Mouse (Mus musculus): ENCODE measurements around the gene Psmg4. TPM values are rescaled to one million over a fixed set of nuclear protein-coding genes. Genes with fewer than 3 reads are reported as not detected.

Gene Psmg4
- total RNA-seq (2014; rRNA removed): 36.5 and 99.5 TPM in 2 replicates
- 82.0 and 87.7 TPM in 2 replicates for polyA plus RNA-seq (2015; fragmentation: Nextera tagmentation; extraction: Ambion mirVana)

- TF ChIP-seq CTCF (IDR thresholded peaks at IDR 0.05): no peak
- H3K36me3 ChIP-seq (ENCODE audit: insufficient read depth, low read length): peaks cover 5% of the 10 kb centered on the region
- ATAC-seq (ENCODE audit: low FRiP score): peak; percentile 96
- H3K4me2 ChIP-seq (ENCODE audit: low read depth, low read length, poor library complexity, severe bottlenecking): peak within 1 kb of the TSS; percentile 81
- H3K4me3 ChIP-seq (ENCODE audit: low read depth, low read length): peak within 1 kb of the TSS; percentile 66
- peak within 1 kb of the TSS; percentile 86 for H3K27ac ChIP-seq (ENCODE audit: low read depth, low read length)
- 4% methylated on average over 44 of the region's 44 CpGs for WGBS
- peak within 1 kb of the TSS; percentile 64 for H3K9ac ChIP-seq (replicated peaks; ENCODE audit: low read length, poor library complexity, severe bottlenecking)
- no peaks in the 10 kb centered on the region for H3K9me3 ChIP-seq (ENCODE audit: low read length)
- no peaks in the 10 kb centered on the region for H3K4me1 ChIP-seq (ENCODE audit: insufficient read depth, low read length)
- no peaks in the 10 kb centered on the region for H3K27me3 ChIP-seq (ENCODE audit: insufficient read depth, low read length)
- DNase-seq (ENCODE audit: low spot score): peak; percentile 92
Measured at GRCm38 (mm10) chr13:34162491-34163303, at the start of gene Psmg4. Gene Psmg4 (plus strand): TSS chr13:34162964.

DNA sequence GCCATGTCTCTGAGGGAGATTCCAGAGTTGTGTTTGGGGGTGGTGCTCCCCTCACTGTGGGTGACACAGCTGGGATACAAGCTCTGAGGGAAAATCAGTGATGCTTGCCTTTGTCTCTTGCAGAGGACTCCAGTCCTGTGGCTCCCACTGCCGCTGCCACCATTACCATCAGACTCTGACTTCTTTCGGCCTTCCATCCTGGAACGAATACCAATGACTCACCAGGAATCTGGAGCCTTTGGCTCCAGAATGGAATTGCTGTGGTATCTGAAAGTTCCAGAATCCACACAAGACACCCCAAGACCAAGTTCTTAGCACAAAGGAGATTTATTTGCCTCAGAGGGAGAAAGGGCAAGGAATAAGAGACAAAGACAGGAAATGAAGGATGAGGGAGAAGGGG lies 49.7 kb upstream of the Psmg4 start:
- 68% methylated on average over 3 of the region's 3 CpGs for WGBS
- ATAC-seq (ENCODE audit: low FRiP score) (no peak), DNase-seq (ENCODE audit: low spot score) (no peak)
- H3K4me1 ChIP-seq (ENCODE audit: insufficient read depth, low read length): no peaks in the 10 kb centered on the region
- H3K36me3 ChIP-seq (ENCODE audit: insufficient read depth, low read length): no peaks in the 10 kb centered on the region
- no peak overlapping the region for H3K4me3 ChIP-seq (ENCODE audit: low read depth, low read length)
- H3K9me3 ChIP-seq (ENCODE audit: low read length): no peaks in the 10 kb centered on the region
- H3K27me3 ChIP-seq (ENCODE audit: insufficient read depth, low read length): no peaks in the 10 kb centered on the region
- no peak overlapping the region for H3K27ac ChIP-seq (ENCODE audit: low read depth, low read length)
- no peak overlapping the region for H3K4me2 ChIP-seq (ENCODE audit: low read depth, low read length, poor library complexity, severe bottlenecking)
- no peak overlapping the region for H3K9ac ChIP-seq (replicated peaks; ENCODE audit: low read length, poor library complexity, severe bottlenecking)
- no peak for TF ChIP-seq CTCF (IDR thresholded peaks at IDR 0.05)

DNA sequence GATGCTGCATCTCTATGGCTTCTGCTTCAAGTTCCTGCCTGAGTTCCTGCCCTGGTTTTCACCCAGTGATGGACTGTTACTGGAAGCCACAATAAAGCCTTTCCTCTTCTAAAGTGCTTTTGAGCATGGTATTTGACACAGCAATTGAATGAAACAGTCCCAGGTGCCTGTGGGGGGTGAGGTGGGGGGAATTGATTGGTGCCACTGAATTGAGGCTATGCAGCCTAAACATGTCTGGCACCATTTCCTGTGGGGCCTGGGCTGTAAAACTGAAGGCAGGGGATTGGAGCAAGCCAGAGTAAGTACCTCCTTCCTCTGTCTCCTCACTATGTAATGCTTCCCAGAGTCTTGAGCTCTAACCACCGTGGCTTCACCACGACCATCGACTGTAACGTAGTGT lies 48.1 kb upstream of the Psmg4 start:
- Histone ChIP-seq H3K4me2 (ENCODE audit: low read depth, low read length, poor library complexity, severe bottlenecking) (no peak overlapping the region), H3K27me3 (ENCODE audit: insufficient read depth, low read length) (no peaks in the 10 kb centered on the region), H3K4me3 (ENCODE audit: low read depth, low read length) (no peak overlapping the region), H3K36me3 (ENCODE audit: insufficient read depth, low read length) (no peaks in the 10 kb centered on the region), H3K27ac (ENCODE audit: low read depth, low read length) (no peak overlapping the region), H3K9ac (replicated peaks; ENCODE audit: low read length, poor library complexity, severe bottlenecking) (no peak overlapping the region), H3K9me3 (ENCODE audit: low read length) (no peaks in the 10 kb centered on the region), H3K4me1 (ENCODE audit: insufficient read depth, low read length) (no peaks in the 10 kb centered on the region)
- 94% methylated on average over 4 of the region's 4 CpGs for WGBS
- DNase-seq (ENCODE audit: low spot score) (no peak), ATAC-seq (ENCODE audit: low FRiP score) (no peak)
- TF ChIP-seq CTCF (IDR thresholded peaks at IDR 0.05): no peak

DNA sequence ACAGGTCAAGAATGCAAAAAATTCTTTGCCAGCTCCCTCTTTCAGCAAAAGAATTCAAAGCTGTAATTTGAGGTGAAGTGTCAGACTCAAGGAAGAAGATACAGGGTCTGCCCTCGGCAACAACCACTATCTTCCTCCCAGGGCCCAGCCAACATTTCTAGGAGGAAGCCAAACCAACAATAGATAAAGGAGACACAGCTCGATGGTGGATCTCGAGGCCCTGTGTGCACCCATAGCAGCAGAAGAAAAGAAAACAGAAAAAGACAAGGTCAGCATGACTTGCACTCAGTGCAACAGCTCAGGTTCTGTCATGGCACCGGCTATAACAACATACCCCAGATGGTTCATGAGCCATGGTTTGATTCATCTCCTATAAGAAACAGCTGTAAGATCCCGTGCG lies 46.3 kb upstream of the Psmg4 start:
- 85% methylated on average over 6 of the region's 6 CpGs for WGBS
- Histone ChIP-seq H3K4me2 (ENCODE audit: low read depth, low read length, poor library complexity, severe bottlenecking) (no peak overlapping the region), H3K36me3 (ENCODE audit: insufficient read depth, low read length) (no peaks in the 10 kb centered on the region), H3K27ac (ENCODE audit: low read depth, low read length) (no peak overlapping the region), H3K4me3 (ENCODE audit: low read depth, low read length) (no peak overlapping the region), H3K9ac (replicated peaks; ENCODE audit: low read length, poor library complexity, severe bottlenecking) (no peak overlapping the region), H3K4me1 (ENCODE audit: insufficient read depth, low read length) (no peaks in the 10 kb centered on the region), H3K9me3 (ENCODE audit: low read length) (no peaks in the 10 kb centered on the region), H3K27me3 (ENCODE audit: insufficient read depth, low read length) (no peaks in the 10 kb centered on the region)
- no peak for TF ChIP-seq CTCF (IDR thresholded peaks at IDR 0.05)
- no peak for DNase-seq (ENCODE audit: low spot score)
- ATAC-seq (ENCODE audit: low FRiP score): no peak

DNA sequence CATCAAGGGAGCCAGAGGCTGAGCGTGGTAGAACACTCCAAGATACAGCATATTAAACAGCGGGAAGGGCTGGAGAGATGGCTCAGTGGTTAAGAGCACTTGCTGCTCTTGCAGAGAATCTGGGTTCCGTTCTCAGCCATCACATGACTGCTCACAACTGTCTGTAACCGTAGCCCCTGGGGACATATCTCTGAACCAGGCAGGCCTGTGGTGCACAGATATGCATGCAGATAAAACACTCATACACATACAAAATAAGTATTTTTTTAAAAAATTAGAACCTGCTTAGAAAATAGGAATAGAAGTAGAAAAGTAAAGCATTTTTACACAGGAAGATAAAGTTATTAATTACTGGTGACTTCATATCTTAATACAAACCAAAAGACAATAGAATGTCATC lies 43.9 kb upstream of the Psmg4 start:
- 75% methylated on average over 4 of the region's 4 CpGs for WGBS

GRCm38 (mm10) chr13:34119406-34119805 lies 43.4 kb upstream of the Psmg4 start:
- Histone ChIP-seq H3K4me3 (ENCODE audit: low read depth, low read length) (no peak overlapping the region), H3K4me1 (ENCODE audit: insufficient read depth, low read length) (peaks cover 15% of the 10 kb centered on the region; the same call in 1 of the 2 replicates), H3K27ac (ENCODE audit: low read depth, low read length) (no peak overlapping the region), H3K9me3 (ENCODE audit: low read length) (no peaks in the 10 kb centered on the region), H3K4me2 (ENCODE audit: low read depth, low read length, poor library complexity, severe bottlenecking) (no peak overlapping the region), H3K27me3 (ENCODE audit: insufficient read depth, low read length) (no peaks in the 10 kb centered on the region), H3K9ac (replicated peaks; ENCODE audit: low read length, poor library complexity, severe bottlenecking) (no peak overlapping the region), H3K36me3 (ENCODE audit: insufficient read depth, low read length) (0 out of 2 replicates have a peak, but pooled peaks cover 4% of the 10 kb centered on the region)
- TF ChIP-seq CTCF (IDR thresholded peaks at IDR 0.05): no peak
- 78% methylated on average over 4 of the region's 4 CpGs for WGBS
- DNase-seq (ENCODE audit: low spot score) (no peak), ATAC-seq (ENCODE audit: low FRiP score) (no peak)

More for the DNA sequence above, 43.9 kb upstream of the Psmg4 start:
- no peaks in the 10 kb centered on the region for H3K9me3 ChIP-seq (ENCODE audit: low read length)
- H3K4me1 ChIP-seq (ENCODE audit: insufficient read depth, low read length): peaks cover 10% of the 10 kb centered on the region; the same call in 1 of the 2 replicates
- no peak for TF ChIP-seq CTCF (IDR thresholded peaks at IDR 0.05)
- DNase-seq (ENCODE audit: low spot score) (no peak), ATAC-seq (ENCODE audit: low FRiP score) (no peak)
- H3K4me2 ChIP-seq (ENCODE audit: low read depth, low read length, poor library complexity, severe bottlenecking): no peak overlapping the region
- no peaks in the 10 kb centered on the region for H3K27me3 ChIP-seq (ENCODE audit: insufficient read depth, low read length)
- no peak overlapping the region for H3K9ac ChIP-seq (replicated peaks; ENCODE audit: low read length, poor library complexity, severe bottlenecking)
- H3K27ac ChIP-seq (ENCODE audit: low read depth, low read length): no peak overlapping the region
- H3K4me3 ChIP-seq (ENCODE audit: low read depth, low read length): no peak overlapping the region
- H3K36me3 ChIP-seq (ENCODE audit: insufficient read depth, low read length): no peaks in the 10 kb centered on the region
